Mouse (Mus musculus) kidney, adult 10 weeks (tissue): ENCODE data around the gene Plek2. TPM values are rescaled to one million over a fixed set of nuclear protein-coding genes. Genes with fewer than 3 reads are reported as not detected.

Experiments used
- polyA plus RNA-seq: library from polyadenylated mRNA; stranded (reverse); fragments of 350-450 nt; fragmentation: Illumina TruSeq; extraction: RNeasy Lipid Tissue Mini Kit (QIAGEN cat#74804); gene quantifications from one replicate; pipeline ENCODE4 v1.2.3, GENCODE M21; 2014; ENCODE audit warnings: low read depth, low replicate concordance

Gene Plek2
- polyA plus RNA-seq, result 3.8 TPM

DNA sequence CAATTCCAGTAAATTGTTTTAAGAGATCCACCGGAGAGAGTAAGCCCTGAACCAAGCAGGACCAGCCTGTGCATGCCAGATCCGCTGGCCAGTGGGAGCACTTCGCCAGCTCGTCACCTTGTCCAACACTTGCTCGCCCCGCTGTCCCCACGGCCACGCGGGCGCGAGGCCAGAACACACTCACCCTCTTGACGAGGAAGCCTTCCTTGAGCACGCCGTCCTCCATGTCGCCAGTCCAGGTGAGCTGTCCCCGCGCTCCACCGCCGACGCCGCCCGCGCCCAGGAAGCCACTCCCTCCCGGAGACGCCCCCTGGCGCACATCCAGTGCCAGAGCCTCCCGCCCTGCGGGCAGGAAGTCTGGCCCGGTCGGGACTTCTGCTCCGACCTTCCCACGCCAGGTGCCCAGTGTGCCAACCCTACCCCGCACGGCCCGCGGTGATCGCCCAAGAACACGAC, at the start of gene Plek2:
Gene Plek2 (minus strand): TSS at position 258 of the 456 bp plus-strand sequence.

GRCm38 (mm10) chr12:78861496-78862253, 45.1 kb downstream of the Plek2 start, which contains the start of the genes Atp6v1d and Eif2s1:
Gene Atp6v1d (minus strand): TSS chr12:78861638.
Gene Eif2s1 (plus strand): TSS chr12:78861819.

Other genes with a start within 250 kb of the Plek2 start
- 2.4 TPM for gene Fam71d, start 215.4 kb downstream of the Plek2 start, polyA plus RNA-seq
- 100 TPM for gene Mpp5, start 158.1 kb downstream of the Plek2 start, polyA plus RNA-seq
- 178 TPM for gene Atp6v1d, start 45.3 kb downstream of the Plek2 start, polyA plus RNA-seq
- gene Eif2s1, start 45.1 kb downstream of the Plek2 start, polyA plus RNA-seq, result 80.2 TPM
- gene Tmem229b, start 100.7 kb upstream of the Plek2 start, polyA plus RNA-seq, result 0.61 TPM
- gene Plekhh1, start 122.2 kb upstream of the Plek2 start, polyA plus RNA-seq, result 13.5 TPM
- 33.4 TPM for gene Pigh, start 182.7 kb upstream of the Plek2 start, polyA plus RNA-seq
- gene Arg2, start 223.8 kb upstream of the Plek2 start, polyA plus RNA-seq, result 108 TPM